Mouse (Mus musculus): ENCODE measurements at regions not wholly inside any gene's neighbourhood (a gene's known extent, or its start where the extent isn't known, plus 50 kb on each side); places are given as distances from the start of the nearest gene placed in this dataset.

DNA sequence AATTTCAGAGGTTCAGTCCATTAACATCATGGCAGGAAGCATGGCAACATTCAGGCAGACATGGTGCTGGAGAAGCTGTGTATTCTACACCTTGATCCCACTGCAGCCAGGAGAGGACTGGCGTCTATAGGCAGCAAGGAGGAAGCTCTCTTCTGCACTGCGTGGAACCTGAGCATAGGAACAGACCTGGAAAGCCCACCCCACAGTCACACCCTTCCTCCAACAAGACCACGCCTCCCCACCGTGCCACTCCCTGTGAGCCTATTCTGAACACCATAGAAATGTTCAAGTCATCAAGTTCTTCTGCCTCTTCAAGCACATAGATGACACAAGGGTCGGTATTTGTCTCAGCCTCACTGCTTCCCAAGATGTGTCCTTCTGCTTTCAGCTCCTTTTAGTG is 297.7 kb upstream of the Sall1 start:
- no peak for DNase-seq (ENCODE audit: low spot score in 2 of 2)

DNA sequence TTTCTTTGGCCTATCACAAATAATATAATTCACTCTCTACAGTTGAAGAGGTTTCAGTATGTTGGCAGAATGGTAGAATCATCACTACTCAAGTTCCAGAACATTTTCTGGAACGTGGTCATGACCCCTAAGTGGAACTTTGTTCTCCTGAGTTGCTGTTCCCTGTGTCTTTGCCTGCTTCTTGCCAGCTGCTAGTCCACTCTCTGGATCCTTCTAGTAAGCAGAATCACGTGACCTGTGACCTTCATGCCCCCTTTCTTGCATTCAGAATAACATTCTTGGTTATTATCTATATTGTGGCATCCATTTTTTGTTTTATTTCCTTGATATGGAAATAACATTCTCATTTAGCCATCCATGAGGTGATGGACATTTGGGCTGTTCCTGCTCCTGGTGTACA is 291.5 kb upstream of the Sall1 start:
- DNase-seq (ENCODE audit: low spot score in 2 of 2): no peak

DNA sequence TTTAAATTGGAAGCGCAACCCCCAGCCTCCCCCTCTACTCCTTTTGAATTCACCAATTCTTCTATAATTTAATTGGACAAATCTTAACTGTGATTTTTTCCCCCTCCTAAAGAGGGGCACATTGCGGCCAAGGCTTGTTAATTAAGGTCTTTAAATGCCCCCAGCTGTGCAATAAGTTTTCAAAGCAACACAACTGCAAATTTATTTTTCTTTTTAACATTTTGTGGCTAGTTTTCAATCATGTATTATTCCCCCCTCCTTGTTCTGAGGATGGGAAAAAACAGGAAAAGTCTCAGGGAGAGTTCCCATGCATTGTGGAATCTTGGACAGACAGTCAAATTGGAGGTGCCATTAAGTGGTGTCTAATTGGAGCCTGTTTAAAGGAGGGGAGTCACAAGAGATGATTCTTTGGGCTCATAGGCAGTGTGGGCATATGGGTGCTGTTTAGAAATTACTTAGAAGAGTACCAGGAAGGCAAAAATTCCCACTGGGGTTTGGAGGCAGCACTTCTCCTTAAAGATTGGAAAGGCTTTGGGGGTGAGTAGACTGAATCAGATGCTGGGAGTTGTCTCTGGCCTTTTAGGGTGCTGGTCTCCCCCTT is 281.9 kb upstream of the Sall1 start:
- no peak for DNase-seq (ENCODE audit: low spot score in 2 of 2)

GRCm38 (mm10) chr8:89325248-89325645 is 281.3 kb upstream of the Sall1 start:
- no peak for DNase-seq (ENCODE audit: low spot score in 2 of 2)

DNA sequence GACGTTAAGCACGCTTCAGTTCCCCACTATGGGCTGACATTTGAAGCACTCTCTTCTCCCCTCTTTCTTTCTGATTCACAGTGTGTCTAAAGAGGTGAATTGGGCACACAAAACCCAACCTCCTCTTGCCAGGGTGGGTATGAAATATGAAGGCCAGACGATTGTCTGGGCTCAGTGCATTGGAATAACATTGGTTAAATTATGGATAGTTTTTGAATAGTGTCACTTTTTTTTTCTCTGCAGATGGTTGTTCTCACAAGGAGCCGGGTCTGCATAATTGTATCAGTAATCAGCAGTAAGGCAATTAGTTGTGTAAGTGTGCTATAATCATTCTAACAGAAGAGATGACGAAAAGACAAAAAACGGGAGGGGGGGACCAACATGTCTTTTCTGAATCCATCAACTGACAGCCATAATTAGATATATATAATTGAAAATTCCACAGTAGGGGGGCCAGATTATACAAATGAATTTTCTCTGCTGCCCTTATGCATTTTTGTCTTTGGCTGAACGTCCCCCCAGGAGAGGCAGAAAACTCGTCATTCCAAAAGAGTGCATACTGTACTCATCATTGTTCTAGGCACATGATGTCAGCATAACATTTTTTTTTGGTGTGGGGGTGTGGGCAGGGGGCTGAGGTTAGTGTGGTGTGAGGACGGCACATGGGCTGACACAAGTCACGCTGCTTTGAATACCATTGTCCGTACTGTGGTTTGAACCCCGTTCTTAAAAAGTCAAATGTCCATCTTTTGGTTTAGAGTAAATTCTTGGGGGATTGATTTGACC is 280.7 kb upstream of the Sall1 start:
- no peak for DNase-seq (ENCODE audit: low spot score in 2 of 2)

DNA sequence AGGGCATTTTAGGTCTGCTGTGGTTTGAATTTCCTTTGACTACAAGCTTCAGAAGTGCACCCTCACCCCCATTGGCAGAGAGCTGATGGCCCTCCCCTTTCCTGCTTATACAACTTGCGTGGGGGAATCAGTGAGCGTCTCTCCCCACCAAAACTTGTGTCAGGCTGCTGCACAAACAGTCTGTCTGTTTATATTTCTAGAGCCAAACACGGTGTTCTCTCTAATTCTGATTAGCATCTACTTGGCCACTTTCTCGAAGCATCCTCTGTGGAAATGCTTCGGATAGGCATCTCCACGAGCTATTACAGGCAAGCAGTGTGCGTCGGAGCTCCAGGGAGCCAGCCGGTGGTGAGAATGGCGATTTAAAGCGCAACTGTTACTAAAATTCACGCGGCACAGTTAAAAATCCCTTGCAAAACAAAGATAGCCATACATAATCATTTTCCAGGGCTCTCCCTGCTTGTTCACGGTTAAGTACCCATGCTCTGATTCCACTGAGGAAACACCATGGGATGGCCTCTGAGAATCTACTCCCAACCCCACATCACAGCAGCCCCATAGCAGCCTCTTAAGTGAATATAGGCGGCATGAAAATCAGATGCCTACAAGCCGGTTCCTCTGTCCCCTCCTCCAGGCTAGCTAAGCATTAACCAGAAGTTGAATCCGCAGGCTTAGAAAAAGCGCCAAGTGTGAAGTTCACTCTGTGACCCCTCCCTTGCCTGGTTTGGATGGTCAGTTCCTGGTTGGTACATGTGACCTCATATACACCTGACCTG is 273.7 kb upstream of the Sall1 start:
- no peak for DNase-seq (ENCODE audit: low spot score in 2 of 2)

DNA sequence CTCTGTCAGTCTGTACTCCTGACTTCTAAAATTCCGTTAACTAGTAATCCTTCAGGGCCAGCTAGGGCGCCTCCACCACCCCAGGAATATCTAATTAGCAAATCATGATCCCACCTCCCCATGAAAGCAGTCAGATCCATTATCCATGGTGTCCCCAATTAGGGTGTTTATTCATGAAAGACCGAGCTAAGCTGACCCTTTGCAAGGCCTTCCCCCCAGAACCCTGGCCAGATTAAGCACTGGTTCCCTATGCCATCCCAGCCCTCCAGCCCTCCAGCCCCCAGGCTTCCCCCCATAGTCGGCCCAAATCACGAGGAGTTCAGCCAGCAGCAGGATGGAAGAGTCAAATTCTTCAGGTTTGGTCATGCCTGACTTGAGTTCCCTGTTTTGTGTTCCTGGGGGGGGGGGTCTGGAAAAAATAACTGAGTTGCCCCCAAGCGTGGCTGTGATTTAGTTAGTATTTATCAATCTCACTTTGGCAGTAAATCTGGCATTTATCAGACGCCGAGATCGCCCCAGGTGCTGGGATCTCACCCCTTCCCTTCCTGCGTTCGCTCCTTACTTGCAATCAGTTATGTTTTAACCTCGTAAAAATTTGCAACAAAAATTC is 272.7 kb upstream of the Sall1 start:
- DNase-seq (ENCODE audit: low spot score in 2 of 2): no peak

DNA sequence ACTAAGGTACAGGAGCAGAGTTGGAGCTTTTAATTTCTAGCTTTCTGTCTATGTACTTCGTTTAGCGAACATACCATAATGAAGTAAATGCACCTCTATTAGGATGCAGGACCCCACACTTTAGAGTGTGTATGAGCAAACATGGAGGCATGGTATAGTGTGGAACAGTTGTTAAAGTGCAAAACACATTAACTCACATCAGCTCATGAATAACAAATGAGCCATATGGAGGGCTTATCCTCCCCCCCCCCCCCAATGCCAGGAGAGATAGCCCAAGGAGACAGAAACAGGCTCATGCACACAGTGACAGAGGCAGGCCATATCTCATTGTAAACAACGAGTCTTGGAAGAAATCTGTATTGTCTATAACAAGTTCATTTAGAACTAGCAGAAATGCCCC is 270.9 kb upstream of the Sall1 start:
- DNase-seq (ENCODE audit: low spot score in 2 of 2): no peak

DNA sequence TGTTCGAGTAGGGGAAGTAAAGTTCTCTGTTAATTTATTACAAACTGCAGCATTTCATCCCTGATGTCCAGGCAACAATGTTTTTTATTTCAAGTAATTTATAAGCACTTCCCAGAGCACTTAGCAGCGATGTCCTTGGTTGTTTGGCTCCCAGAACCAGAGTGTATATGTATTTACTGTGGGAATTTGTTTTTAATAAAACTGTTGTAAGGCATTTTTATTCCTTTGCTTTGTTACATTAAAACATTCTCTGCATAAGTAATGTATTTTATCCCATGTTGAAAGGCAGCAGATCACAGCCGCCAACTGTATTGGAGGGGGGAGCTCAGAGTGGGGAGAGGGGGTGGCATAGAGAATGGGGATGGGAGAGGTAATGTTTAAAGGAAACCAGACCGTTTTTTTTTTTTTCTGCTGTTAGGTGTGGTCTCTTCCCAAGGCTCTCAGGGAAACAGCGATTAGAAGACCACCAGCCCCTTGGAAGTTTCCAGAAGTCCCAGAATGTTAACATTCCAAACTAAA is 266.8 kb upstream of the Sall1 start:
- no peak for DNase-seq (ENCODE audit: low spot score in 2 of 2)

GRCm38 (mm10) chr8:89309591-89309990 is 265.6 kb upstream of the Sall1 start:
- DNase-seq (ENCODE audit: low spot score in 2 of 2): no peak

GRCm38 (mm10) chr8:89308950-89309349 is 265.0 kb upstream of the Sall1 start:
- DNase-seq (ENCODE audit: low spot score in 2 of 2): no peak

- DNase-seq (ENCODE audit: low spot score in 2 of 2): no peak
Measured at GRCm38 (mm10) chr8:89308532-89308931, 264.6 kb upstream of the Sall1 start.

GRCm38 (mm10) chr8:89307601-89308000 is 263.6 kb upstream of the Sall1 start:
- no peak for DNase-seq (ENCODE audit: low spot score in 2 of 2)

DNA sequence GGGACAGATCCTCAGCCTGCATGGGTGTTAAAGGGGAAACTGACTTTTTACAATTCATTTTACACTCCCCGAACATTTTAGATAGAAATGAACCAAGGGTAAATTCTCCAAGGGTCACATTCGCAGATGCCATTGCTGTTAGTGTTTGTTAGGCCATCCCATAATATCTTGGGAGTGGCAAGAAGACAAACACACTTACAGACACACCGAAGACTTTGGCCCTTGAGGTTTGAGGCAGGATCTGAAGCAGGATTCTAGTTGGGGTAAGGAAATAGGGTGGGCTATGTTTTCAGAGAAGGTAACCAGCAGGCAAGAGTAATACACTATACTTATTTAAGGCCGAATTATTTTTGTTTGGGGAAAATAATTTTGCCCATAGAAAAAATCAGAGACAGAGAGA is 263.1 kb upstream of the Sall1 start:
- DNase-seq (ENCODE audit: low spot score in 2 of 2): no peak

GRCm38 (mm10) chr8:89304116-89304515 is 260.2 kb upstream of the Sall1 start:
- DNase-seq (ENCODE audit: low spot score in 2 of 2): no peak

GRCm38 (mm10) chr8:89303326-89303725 is 259.4 kb upstream of the Sall1 start:
- DNase-seq (ENCODE audit: low spot score in 2 of 2): no peak

GRCm38 (mm10) chr8:89299637-89300036 is 255.7 kb upstream of the Sall1 start:
- no peak for DNase-seq (ENCODE audit: low spot score in 2 of 2)

- no peak for DNase-seq (ENCODE audit: low spot score in 2 of 2)
Measured at GRCm38 (mm10) chr8:89295686-89296085, 251.7 kb upstream of the Sall1 start.

DNA sequence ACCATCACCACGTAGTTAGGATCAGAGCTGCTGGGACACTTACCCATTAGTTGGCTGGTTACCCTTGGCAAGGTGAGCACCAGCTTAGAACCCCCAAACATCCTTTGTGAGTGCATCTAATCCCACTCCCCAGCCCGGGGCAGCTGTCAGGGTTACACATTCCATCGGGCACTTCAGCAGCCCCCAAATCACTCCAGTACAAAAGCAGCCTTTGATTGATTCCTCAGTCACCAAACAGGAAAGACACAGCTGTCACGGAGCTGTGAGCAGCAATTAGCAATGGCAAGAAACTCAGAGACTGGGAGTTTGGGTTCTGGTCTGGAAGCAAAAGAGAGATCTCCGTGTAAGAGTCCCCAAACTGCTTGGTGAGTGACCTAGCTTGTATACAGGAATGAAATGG is 245.1 kb upstream of the Sall1 start:
- DNase-seq (ENCODE audit: low spot score in 2 of 2): no peak

GRCm38 (mm10) chr8:89284871-89285564 is 241.1 kb upstream of the Sall1 start:
- no peak for DNase-seq (ENCODE audit: low spot score in 2 of 2)
